Mouse (Mus musculus) ovary, postnatal 36 days (tissue): Measurements from ENCODE around the gene Spcs3.
A peak's percentile ranks its signal among the peaks of the same experiment; 100 is the strongest.
"Not testable (repeated sequence)": the region's sequence is repeated elsewhere in the genome, so short reads cannot be mapped to it uniquely, and the experiment has no call there.

ENCODE experiments used
- DNase-seq: peaks from one replicate; pipeline ENCODE4 v3.0.0; 2022; ENCODE audit warnings: low spot score, mixed read lengths

Gene Spcs3

DNA sequence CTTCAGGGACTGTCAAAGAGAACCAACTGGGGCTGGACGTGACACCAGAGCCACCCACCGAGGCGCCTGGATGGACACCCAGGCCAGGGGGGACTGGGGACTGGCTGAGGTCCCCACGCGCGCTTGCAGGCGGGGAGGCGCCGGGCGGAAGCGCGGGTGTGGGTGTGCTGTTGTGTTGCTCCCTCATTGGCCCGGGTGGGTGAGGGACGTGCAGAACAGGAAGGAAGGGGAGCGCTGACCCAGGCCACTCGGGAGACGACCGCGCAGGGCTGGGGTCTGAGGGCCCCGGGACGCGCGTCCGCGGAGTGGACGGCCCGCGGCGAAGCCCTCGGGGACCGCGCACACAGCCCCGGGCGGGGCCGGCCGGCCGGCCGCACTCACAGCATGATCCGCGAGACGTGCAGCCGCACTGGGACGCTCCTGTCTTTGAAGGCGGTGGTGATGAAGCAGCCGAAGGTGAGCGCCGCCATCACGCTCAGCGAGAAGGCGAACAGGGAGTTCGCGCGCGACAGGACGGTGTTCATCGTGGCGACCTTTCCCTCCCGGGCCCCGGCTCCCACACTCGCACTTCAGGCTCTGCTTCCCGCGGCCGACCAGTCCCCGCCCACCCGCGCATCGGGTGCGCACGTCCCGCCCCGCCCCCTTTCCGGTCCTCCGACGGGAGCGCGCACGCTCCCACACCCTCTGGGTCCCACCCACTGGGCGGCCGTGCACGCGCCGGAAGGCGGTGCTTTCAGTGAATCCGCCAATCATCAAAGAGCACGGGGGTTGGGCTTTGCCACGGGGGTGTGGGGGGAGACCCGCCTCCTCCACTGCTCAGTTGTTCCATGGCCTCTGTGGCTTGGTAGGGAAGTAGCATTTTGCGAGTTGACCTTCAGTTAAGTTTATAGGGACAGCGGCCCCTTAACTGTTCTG, at the start of gene Spcs3, which contains the start of gene Asb5:
Gene Spcs3 (minus strand): TSS at position 617 of the 915 bp plus-strand sequence.
Gene Asb5 (plus strand): TSS at position 199 of the 915 bp plus-strand sequence.
- peak; percentile 97 for DNase-seq

DNA sequence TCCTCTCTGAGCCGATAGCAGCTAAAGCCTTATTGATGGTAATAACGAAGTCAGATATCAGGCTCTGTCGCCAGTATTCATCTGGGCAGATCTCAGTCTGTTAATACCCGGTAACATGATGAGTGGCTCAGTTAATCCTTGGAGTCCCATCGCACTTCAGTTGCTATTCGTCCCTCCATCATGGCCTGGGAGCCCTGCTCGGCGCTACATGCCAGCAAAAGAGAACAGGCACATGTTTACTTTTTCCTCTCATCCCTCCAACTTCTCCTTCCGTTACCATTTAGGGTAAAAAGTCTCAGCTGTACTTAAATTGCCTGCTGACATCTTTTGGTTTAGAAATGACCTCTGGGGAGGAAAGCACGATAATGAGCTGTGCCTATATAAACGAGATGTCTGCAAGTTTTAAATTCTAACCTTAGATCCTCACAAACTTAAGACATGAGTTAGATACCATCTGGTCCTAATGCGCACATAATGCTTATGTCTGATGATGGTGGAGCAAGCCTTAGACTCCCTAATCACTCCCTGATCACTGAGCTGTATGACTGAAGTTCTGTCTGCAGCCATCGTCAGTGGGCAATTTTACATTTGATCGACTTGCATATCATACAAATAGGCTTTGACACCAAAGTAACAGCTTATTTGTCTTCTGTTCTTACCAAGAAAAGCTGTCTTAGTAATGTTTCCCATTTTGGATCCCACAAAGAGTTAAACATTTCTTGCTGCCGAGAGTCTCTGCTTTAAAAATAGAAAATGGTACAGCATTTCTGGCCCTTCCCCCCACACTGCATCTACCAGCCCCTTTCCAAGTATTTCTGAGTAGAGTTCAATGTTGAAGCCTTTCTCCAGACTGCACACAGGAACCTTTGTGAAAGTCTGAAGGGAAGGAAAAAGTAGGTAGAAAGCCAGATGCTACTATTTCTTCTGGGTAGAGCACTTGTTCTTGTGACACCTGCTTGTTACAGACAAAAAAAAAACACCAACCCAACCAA, 41.1 kb upstream of the Spcs3 start:
- no peak for DNase-seq

DNA sequence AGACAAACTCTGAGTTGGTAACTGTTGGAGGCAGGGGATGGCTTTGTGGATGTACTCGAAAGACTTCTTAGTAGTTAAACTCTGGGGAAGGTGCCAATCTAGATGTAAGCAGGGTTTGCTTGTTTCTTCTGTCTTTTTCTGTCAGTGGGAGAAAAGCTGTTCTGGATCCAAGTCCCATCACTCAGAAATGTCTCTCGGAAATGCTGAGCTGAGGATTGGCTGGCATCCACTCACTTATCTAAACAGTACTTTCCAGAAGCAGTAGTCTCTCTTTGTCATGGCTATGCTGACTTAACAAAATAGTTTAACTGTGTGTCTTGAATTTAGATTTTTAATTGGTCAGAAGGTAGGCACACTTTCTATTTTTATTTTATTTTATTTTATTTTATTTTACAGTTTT, 37.4 kb upstream of the Spcs3 start:
- DNase-seq, result no peak

DNA sequence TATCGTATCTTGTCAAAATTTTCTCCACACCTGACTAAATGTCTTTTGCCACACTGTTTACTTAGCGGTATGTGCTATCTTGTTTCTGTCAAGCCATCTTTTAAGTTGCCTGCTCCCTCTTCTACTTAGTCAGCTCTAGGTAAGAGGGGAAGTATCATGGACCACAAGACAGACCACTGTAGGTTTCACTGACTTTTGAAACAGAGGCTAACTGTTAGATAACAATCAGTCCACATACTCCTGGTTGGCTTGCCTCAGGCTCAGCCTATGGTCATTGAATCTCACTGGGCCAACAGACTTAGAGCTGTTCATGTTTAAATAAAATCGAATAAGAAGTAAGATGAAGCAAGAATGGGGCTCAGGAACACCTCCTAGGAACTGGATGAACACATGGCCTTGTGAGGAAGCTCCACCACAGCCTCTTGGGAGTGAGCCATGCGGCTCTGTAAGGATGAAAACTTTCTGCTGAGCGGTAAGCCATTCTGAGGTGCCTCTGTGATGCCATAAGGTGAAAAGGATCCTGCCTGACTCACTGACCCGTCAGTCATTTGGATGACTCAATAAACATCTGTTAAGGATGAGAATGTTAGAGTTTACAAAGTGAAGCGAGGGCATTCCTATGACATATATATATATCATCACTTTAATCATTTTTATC, 35.9 kb upstream of the Spcs3 start:
- DNase-seq, result no peak

DNA sequence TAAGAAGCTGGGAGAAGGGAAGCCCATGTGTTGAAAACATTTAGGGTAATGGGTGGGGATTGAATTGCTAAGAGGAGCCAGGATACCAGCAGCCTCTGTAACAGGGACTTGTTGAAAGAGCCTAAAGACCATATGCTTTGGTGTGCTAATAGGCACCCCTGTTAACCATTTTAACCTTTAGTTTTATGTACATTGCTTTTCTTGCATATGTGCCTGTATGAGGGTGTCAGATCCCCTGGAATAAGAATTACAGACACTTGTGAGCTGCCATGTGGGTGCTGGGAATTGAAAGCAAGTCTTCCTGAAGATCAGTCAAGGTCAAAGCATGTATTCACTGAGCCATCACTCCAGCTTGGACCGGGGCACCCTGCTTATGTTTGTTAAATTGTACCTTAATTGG, 35.4 kb upstream of the Spcs3 start:
- no peak for DNase-seq

DNA sequence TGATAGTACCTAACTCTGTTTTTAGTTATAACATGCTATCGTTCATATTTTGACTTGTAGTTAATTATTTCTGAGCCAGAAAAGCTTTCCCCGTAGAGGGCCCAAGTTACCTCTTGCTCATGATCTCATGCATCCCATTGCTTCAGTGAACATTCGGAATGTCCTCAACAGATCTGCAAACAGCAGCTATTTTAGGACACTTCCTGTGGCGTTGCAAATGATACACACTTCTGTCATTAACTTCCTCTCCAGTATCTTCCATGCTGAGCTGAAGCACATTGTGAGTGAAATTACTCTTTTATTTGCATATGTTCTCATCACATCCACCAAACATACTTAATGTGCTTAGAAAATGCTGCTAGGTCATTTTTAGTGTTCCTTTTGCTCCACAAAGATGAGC, 32.3 kb upstream of the Spcs3 start:
- no peak for DNase-seq

DNA sequence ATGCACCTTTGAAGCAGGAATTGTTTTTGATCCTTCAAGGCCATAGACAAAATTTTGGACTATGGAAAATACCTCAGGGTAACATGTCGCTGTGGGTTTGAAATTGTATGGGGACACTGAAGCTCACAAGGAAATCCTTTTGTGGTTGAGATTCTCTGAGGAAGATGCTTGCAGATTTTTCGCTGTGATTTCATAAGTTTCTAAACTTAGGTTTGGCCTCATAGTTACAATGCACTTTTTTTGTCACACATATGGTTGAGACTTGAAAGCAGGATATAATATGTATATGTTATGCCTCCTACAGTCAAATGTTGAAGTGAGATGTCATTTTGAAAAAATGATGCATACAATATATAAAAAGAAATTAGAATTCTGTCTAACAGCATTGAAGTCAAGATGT, 25.1 kb upstream of the Spcs3 start:
- DNase-seq, result no peak

DNA sequence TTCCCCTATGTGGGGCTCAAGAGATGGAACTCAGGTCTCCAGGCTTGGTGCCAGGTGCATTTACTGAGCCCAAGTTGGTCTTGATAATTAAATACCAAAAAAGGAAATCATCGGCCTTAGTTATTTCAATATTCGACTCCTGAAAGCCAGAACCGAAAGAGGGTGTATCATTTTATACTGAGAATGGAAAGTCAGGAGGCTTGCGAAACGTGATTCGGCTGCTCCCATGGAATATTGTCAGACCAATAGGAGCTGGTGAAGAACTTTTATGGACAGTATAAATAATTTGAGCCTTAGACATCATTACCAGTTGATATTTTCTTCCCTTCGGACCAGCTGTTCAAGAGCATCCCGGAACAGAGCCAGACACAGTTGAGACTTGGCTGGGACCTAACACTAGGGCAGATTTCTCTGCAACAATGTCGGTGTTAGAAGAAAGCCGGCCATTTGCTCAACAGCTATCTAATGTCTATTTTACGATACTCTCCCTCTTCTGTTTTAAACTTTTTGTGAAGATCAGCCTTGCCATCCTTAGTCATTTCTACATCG, 20.3 kb upstream of the Spcs3 start:
- DNase-seq, result no peak

DNA sequence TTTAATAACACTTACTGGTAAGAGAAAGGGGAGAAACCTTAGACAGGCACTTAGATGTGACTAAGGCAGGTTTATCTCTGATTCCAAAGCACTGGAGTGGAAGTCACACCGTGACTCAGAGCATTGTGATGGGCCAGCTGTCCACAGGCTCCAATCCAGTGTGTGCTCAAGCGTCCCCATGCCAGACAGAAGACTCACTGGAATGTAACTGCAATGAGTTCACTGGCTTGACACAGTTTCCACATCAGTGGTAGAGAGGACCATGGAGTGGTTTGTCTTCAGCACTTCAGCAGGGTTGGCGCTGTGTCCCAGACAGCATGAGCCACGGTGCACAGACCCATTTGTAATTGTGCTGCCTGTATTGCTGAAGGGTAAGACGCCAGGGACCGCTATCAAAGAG, 18.6 kb upstream of the Spcs3 start:
- no peak for DNase-seq

DNA sequence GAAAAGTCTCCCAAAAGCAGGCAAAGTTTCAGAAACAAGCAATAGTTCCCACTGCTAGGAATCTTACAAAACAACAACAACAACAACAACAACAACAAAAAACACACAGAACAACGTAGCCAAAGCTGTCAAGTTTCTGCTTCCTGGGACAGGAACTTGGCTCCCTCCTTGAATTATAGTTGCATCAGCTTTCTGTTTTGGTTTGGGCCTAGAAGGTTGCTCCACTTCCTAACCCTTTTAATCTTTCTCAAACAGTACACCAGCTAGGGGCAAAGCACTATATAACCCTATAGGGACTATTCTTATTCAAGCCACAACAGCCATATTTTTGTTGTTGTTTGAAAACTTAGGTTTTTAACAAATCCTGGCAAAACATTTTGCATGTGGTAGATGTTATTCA, 11.5 kb upstream of the Spcs3 start:
- no peak for DNase-seq

DNA sequence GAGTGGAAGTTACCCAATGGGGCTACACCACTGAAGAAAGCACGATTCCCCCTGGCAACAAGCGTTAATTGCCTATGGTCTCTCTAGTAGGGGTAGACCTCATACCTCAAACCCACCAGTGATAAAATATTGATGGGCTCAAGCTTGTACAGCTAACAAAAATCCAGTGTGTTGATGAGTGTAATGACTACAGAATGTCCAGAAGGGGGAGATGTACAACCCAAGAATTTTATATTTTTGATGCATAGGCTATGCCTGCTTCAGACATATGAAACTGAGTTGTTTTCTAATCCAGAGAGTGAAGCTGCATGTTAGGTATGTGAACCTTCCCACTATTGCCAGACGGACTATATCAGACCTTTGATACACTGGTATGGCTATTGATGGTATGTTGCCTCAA, 7.5 kb upstream of the Spcs3 start:
- no peak for DNase-seq

DNA sequence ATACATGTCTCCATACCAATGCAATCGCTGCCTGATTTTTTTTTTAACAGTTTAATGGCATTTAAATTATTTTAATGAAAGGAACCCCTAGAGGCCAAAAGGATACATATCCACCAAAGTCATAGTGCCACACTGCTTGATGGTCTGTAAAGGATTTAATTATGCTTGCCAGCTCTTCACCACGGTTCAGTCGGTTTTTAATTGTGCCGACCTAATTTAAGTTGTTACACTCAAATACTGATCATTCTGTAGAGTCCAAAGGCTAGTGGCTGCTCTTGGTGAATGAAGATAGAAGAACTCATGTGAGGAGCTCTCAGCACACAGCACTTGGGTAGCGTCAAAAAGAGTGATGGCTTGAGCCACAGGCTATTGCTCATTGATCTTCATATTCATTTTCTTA, 5.4 kb upstream of the Spcs3 start:
- no peak for DNase-seq

DNA sequence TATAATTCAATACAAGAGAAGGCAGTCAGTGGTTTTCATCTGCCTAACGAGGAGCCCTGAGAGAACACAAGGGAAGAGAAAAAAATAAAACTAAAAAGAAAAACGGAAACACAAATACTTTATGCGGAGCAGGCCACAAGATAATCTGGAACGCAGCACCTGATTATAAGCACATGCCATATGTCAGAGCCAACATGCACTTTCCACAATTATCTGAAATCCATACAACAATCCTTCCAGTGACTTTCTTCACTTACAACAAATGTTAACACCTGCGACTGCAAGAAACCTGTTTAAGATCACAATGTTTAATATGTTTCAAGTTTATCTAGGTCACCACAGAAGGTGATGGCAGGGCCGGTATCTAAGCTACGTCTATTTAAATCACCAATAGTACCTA, 1.2 kb downstream of the Spcs3 start:
- DNase-seq, result no peak

DNA sequence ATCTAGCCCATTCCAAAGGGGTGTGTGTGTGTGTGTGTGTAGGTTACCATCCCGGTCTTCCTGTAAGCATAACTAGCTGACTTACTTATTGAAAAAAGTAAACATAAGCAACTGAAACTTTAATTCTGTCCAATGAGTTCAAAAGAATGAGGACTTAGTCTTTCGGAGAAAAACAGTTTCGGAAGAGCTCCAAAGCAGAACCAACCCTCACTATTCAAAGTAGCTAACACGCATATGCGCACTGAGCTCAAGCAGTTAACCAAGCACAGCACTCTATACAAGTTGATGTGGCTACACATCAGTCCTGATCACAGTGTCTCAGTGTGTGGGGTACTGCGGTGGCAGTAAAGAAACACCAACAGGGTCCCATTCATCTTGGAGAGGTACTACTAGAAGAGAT, 3.1 kb downstream of the Spcs3 start:
- no peak for DNase-seq

DNA sequence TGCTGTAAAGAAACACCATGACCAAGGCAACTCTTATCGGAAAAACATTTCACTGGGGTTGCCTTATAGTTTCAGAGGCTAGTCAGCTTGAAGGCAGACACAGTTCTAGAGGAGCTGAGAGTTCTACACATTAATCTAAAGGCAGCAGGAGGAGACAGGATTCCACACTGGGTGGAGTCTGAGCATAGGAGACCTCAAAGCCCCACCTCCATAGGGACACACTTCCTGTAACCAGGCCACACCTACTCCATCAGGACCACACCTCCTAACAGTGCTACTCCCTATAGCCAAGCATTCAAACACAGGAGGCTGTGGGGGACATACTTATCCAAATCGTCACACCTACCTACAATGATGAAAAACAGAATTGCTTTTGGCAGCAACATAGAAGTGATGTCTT, 4.2 kb downstream of the Spcs3 start:
- DNase-seq, result no peak

DNA sequence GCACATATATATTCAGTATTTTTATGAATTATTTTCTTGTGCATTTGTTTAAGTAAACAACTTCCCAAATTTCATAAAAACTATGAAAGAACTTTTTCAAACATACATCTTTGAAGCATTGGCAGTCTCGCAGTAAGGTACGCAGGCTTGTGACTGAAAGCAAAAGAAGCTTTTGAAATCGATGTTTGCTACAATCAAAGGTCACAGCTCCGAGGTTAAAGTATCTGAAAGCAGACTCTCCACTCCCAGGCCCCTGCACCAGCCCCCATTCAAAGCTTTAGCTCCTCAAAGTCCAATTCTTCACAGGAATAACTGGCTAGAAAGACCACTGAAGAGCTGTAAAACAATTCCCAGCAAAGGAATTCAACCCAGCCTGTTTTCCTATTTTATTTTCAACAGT, 9.3 kb downstream of the Spcs3 start:
- no peak for DNase-seq

DNA sequence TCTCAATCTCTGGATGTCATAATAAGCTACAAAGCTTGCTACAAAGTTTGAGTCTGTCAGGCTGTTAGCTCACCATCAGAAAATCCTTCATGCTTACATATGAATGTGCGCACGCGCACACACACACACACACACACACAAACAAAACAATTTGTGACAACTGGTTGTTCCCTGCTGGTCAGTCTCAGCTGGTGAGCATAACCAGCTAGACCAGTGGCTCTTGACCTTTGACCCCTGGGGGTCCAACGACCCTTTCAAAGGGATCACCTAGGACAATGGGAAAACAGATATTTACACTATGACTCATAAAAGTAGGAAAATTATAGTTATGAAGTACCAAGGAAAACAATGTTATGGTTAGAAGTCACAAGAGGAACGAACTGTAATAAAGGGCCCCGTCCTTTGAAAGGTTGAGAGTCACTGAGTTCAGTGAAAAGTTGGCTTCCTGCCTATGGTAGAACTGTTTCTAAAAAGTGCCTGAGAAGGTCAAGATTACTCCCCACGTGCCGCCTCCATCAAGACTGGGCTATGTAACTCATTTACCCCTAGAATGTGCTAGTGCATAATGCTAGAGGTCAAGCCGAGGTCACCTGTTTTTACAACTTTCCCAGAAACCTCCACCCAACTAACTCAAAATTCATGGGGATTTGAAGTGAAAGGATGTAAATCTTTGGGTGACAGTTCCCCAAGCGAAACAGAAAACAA, 10.9 kb downstream of the Spcs3 start:
- DNase-seq, result no peak

DNA sequence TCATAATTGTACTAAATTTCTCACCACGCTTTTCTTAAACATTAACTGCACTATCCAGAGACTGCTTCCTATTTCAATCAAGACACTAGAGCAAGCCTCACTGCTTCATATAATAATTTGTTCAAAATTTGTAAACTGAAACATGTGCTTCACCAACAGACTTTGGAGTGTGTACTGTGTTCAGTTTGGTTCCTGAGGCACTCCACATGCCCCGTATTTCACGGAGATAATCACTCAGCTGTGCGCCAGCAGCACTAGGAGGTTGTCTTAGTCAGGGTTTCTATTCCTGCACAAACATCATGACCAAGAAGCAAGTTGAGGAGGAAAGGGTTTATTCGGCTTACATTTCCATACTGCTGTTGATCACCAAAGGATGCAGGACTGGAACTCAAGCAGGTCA, 17.6 kb downstream of the Spcs3 start:
- DNase-seq, result not testable (repeated sequence)

DNA sequence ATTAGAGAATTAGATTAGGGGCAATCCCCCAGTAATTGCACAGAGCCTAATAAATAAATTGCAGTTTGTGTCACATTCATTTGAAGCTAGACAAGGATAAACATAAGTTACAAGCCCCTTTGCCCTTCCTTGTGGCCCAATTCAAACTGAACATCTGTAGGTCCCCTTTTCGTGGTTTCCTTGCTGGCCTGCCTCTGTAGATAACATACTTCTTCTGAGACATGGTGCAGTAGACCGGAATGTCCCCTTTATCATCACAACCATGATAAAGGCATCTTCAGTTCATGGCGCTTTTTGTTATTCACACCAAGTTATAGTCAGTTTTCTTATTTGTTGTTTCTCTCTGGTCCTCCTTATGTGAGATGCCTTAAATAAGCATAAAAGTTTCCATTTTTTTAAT, 18.0 kb downstream of the Spcs3 start:
- DNase-seq, result no peak

DNA sequence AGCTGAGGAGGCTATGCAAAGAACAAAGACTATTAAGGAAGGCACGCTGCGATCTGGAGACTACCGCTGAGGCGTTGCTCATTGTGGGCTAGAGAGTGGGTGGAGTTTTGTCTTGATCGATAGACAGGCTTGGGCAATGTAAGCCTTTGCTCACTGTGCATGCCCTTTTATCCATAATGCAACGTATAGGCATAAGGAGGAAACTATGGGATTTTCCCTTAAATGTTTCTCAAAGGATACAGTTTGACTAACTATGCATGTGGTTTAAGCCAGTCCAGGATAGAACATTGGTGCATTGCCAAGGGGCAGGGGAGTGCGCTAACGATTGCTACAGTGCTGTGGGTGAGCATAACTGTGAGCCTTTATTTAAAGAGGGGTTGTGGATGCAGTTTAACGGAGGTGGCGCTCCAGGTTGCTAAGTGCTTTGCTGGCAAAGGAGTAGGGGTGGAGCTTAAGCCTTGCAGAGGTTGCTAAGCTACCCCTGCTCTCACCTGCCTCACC, 20.5 kb downstream of the Spcs3 start:
- no peak for DNase-seq

DNA sequence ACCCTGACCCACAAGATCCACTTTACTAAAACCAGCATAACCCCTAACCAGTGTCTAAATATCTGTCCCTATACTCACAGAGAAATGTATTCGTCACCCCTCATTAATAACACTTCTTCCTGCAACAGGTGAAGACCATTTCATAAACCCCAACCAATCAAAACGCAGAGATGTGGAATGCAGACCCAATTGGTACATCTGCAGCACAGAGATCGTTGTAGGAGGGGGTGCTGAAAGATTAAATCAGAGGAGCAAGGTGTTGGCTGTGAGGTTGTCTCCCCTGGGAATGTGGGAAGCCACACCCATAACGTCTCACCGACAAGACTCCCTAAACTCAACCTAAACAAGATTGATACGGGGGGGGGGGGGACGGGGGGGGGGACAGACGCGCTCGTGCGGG, 21.0 kb downstream of the Spcs3 start:
- no peak for DNase-seq
